Mouse (Mus musculus): ENCODE data around the gene Nacc1.

The Nacc1 gene

GRCm38 (mm10) chr8:84663483-84664327 lies 24.0 kb downstream of the Nacc1 start:
- peak; percentile 96 for DNase-seq (ENCODE audit: low read depth, low spot score)

GRCm38 (mm10) chr8:84662581-84663065 lies 25.0 kb downstream of the Nacc1 start, which contains the start of gene Ier2:
Gene Ier2 (minus strand): TSS chr8:84662852.
- peak; percentile 90 for DNase-seq (ENCODE audit: low read depth, low spot score)

- DNase-seq (ENCODE audit: low read depth, low spot score) = no peak
These were observed 25.6 kb downstream of the Nacc1 start for GRCm38 (mm10) chr8:84661961-84662571.

- no peak for DNase-seq (ENCODE audit: low read depth, low spot score)
These were observed 26.2 kb downstream of the Nacc1 start for GRCm38 (mm10) chr8:84661458-84661871.

- DNase-seq (ENCODE audit: low read depth, low spot score) = no peak
These were observed 26.7 kb downstream of the Nacc1 start for GRCm38 (mm10) chr8:84660819-84661457.

- no peak for DNase-seq (ENCODE audit: low read depth, low spot score)
These were observed 27.5 kb downstream of the Nacc1 start for GRCm38 (mm10) chr8:84659936-84660818.

GRCm38 (mm10) chr8:84658951-84659350 lies 28.7 kb downstream of the Nacc1 start:
- DNase-seq (ENCODE audit: low read depth, low spot score) = no peak

GRCm38 (mm10) chr8:84657680-84658079 lies 30.0 kb downstream of the Nacc1 start:
- no peak for DNase-seq (ENCODE audit: low read depth, low spot score)

GRCm38 (mm10) chr8:84657203-84657602 lies 30.5 kb downstream of the Nacc1 start:
- no peak for DNase-seq (ENCODE audit: low read depth, low spot score)

GRCm38 (mm10) chr8:84656641-84657126 lies 31.0 kb downstream of the Nacc1 start:
- no peak for DNase-seq (ENCODE audit: low read depth, low spot score)

- DNase-seq (ENCODE audit: low read depth, low spot score) = no peak
These were observed 31.5 kb downstream of the Nacc1 start for GRCm38 (mm10) chr8:84656191-84656525.

GRCm38 (mm10) chr8:84655336-84656190 lies 32.1 kb downstream of the Nacc1 start:
- DNase-seq (ENCODE audit: low read depth, low spot score) = no peak

- DNase-seq (ENCODE audit: low read depth, low spot score) = no peak
These were observed 33.1 kb downstream of the Nacc1 start for GRCm38 (mm10) chr8:84654597-84654996.

GRCm38 (mm10) chr8:84653092-84653631 lies 34.5 kb downstream of the Nacc1 start:
- no peak for DNase-seq (ENCODE audit: low read depth, low spot score)

- no peak for DNase-seq (ENCODE audit: low read depth, low spot score)
These were observed 37.4 kb downstream of the Nacc1 start for GRCm38 (mm10) chr8:84650213-84650612.

GRCm38 (mm10) chr8:84647461-84647901 lies 40.2 kb downstream of the Nacc1 start:
- no peak for DNase-seq (ENCODE audit: low read depth, low spot score)

- DNase-seq (ENCODE audit: low read depth, low spot score) = no peak
These were observed 40.9 kb downstream of the Nacc1 start for GRCm38 (mm10) chr8:84646800-84647199.

GRCm38 (mm10) chr8:84643019-84643418 lies 44.6 kb downstream of the Nacc1 start:
- no peak for DNase-seq (ENCODE audit: low read depth, low spot score)

- no peak for DNase-seq (ENCODE audit: low read depth, low spot score)
These were observed 45.9 kb downstream of the Nacc1 start for GRCm38 (mm10) chr8:84641578-84642361.
